Mouse (Mus musculus): Measurements from ENCODE around the gene Gpr153. TPM values are rescaled to one million over a fixed set of nuclear protein-coding genes. Genes with fewer than 3 reads are reported as not detected.

Gene Gpr153
- polyA plus RNA-seq, 1 experiment, result 6.5 TPM

- Histone ChIP-seq H3ac (ENCODE audit: control insufficient read depth, insufficient read length) (no peak overlapping the region), H3K4me2 (ENCODE audit: low read depth) (no peak overlapping the region), H3K27me3 (ENCODE audit: control insufficient read depth, insufficient read depth, insufficient read length) (no peaks in the 10 kb centered on the region), H3K36me3 (ENCODE audit: control insufficient read depth, insufficient read depth) (peaks cover 6% of the 10 kb centered on the region), H3K79me2 (ENCODE audit: control insufficient read depth, insufficient read depth) (no peaks in the 10 kb centered on the region), H3K4me3 (no peak overlapping the region)
- TF ChIP-seq MYOD1 (IDR thresholded peaks at IDR 0.05; ENCODE audit: control insufficient read depth in 1 of 3, insufficient read length in 2 of 3, low read depth in 2 of 3) (peak in 1 of 3 experiments; percentile 21), MYOG (IDR thresholded peaks at IDR 0.05; ENCODE audit: control insufficient read depth in 1 of 3, insufficient read depth in 1 of 3, insufficient read length in 2 of 3, low read depth in 2 of 3) (no peak), POLR2AphosphoS2 (IDR thresholded peaks at IDR 0.05; ENCODE audit: insufficient read length, low read depth) (no peak), REST (IDR thresholded peaks at IDR 0.05; ENCODE audit: insufficient read depth, insufficient read length) (no peak), MAX (IDR thresholded peaks at IDR 0.05; ENCODE audit: low read depth) (no peak), E2F4 (IDR thresholded peaks at IDR 0.05; ENCODE audit: insufficient read depth) (no peak), CEBPB (IDR thresholded peaks at IDR 0.05; ENCODE audit: insufficient read depth, poor library complexity, severe bottlenecking) (no peak), USF1 (IDR thresholded peaks at IDR 0.05; ENCODE audit: low read depth) (peak; percentile 15), TCF12 (IDR thresholded peaks at IDR 0.05; ENCODE audit: insufficient read depth, poor library complexity, severe bottlenecking) (no peak)
Observed at GRCm38 (mm10) chr4:152246011-152246410, 28.0 kb upstream of the Gpr153 start.

GRCm38 (mm10) chr4:152247195-152247594 lies 26.8 kb upstream of the Gpr153 start:
- Histone ChIP-seq H3K4me2 (ENCODE audit: low read depth) (no peak overlapping the region), H3K4me3 (no peak overlapping the region), H3K27me3 (ENCODE audit: control insufficient read depth, insufficient read depth, insufficient read length) (no peaks in the 10 kb centered on the region), H3K79me2 (ENCODE audit: control insufficient read depth, insufficient read depth) (no peaks in the 10 kb centered on the region), H3ac (ENCODE audit: control insufficient read depth, insufficient read length) (no peak overlapping the region), H3K36me3 (ENCODE audit: control insufficient read depth, insufficient read depth) (peaks cover 6% of the 10 kb centered on the region)
- TF ChIP-seq POLR2A (IDR thresholded peaks at IDR 0.05; ENCODE audit: insufficient read length, low read depth) (no peak), REST (IDR thresholded peaks at IDR 0.05; ENCODE audit: insufficient read depth, insufficient read length) (no peak), MYOG (IDR thresholded peaks at IDR 0.05; ENCODE audit: control insufficient read depth in 1 of 3, insufficient read depth in 1 of 3, insufficient read length in 2 of 3, low read depth in 2 of 3) (no peak), POLR2AphosphoS2 (IDR thresholded peaks at IDR 0.05; ENCODE audit: insufficient read length, low read depth) (no peak), SRF (IDR thresholded peaks at IDR 0.05; ENCODE audit: control insufficient read depth, insufficient read length, low read depth) (no peak), TCF12 (IDR thresholded peaks at IDR 0.05; ENCODE audit: insufficient read depth, poor library complexity, severe bottlenecking) (no peak), E2F4 (IDR thresholded peaks at IDR 0.05; ENCODE audit: insufficient read depth) (no peak), MYOD1 (IDR thresholded peaks at IDR 0.05; ENCODE audit: control insufficient read depth in 1 of 3, insufficient read length in 2 of 3, low read depth in 2 of 3) (no peak)

GRCm38 (mm10) chr4:152250615-152251014 lies 23.4 kb upstream of the Gpr153 start:
- H3K27me3 ChIP-seq (ENCODE audit: control insufficient read depth, insufficient read depth, insufficient read length), result no peaks in the 10 kb centered on the region
- peaks cover 13% of the 10 kb centered on the region for H3K36me3 ChIP-seq (ENCODE audit: control insufficient read depth, insufficient read depth)
- H3K79me2 ChIP-seq (ENCODE audit: control insufficient read depth, insufficient read depth), result no peaks in the 10 kb centered on the region
- H3K4me3 ChIP-seq, result no peak overlapping the region
- H3ac ChIP-seq (ENCODE audit: control insufficient read depth, insufficient read length), result no peak overlapping the region
- TF ChIP-seq MAX (IDR thresholded peaks at IDR 0.05; ENCODE audit: low read depth) (no peak), TCF3 (IDR thresholded peaks at IDR 0.05; ENCODE audit: insufficient read length, low read depth) (no peak), USF1 (IDR thresholded peaks at IDR 0.05; ENCODE audit: low read depth) (no peak), CEBPB (IDR thresholded peaks at IDR 0.05; ENCODE audit: insufficient read depth, poor library complexity, severe bottlenecking) (no peak)
- H3K4me2 ChIP-seq (ENCODE audit: low read depth), result no peak overlapping the region

GRCm38 (mm10) chr4:152253183-152253759 lies 20.8 kb upstream of the Gpr153 start:
- Histone ChIP-seq H3K36me3 (ENCODE audit: control insufficient read depth, insufficient read depth) (peaks cover 13% of the 10 kb centered on the region), H3K4me3 (no peak overlapping the region), H3K27me3 (ENCODE audit: control insufficient read depth, insufficient read depth, insufficient read length) (no peaks in the 10 kb centered on the region), H3K4me2 (ENCODE audit: low read depth) (peak overlapping the region; percentile 18), H3K79me2 (ENCODE audit: control insufficient read depth, insufficient read depth) (no peaks in the 10 kb centered on the region), H3ac (ENCODE audit: control insufficient read depth, insufficient read length) (no peak overlapping the region)
- TF ChIP-seq E2F4 (IDR thresholded peaks at IDR 0.05; ENCODE audit: insufficient read depth) (no peak), POLR2A (IDR thresholded peaks at IDR 0.05; ENCODE audit: insufficient read length, low read depth) (no peak), TCF3 (IDR thresholded peaks at IDR 0.05; ENCODE audit: insufficient read length, low read depth) (peak; percentile 33), USF1 (IDR thresholded peaks at IDR 0.05; ENCODE audit: low read depth) (no peak), MYOD1 (IDR thresholded peaks at IDR 0.05; ENCODE audit: control insufficient read depth in 1 of 3, insufficient read length in 2 of 3, low read depth in 2 of 3) (peak; percentile 15 to 92 (median 89)), REST (IDR thresholded peaks at IDR 0.05; ENCODE audit: insufficient read depth, insufficient read length) (no peak), TCF12 (IDR thresholded peaks at IDR 0.05; ENCODE audit: insufficient read depth, poor library complexity, severe bottlenecking) (peak; percentile 49), CEBPB (IDR thresholded peaks at IDR 0.05; ENCODE audit: insufficient read depth, poor library complexity, severe bottlenecking) (no peak), MAX (IDR thresholded peaks at IDR 0.05; ENCODE audit: low read depth) (no peak), POLR2AphosphoS2 (IDR thresholded peaks at IDR 0.05; ENCODE audit: insufficient read length, low read depth) (no peak), MYOG (IDR thresholded peaks at IDR 0.05; ENCODE audit: control insufficient read depth in 1 of 3, insufficient read depth in 1 of 3, insufficient read length in 2 of 3, low read depth in 2 of 3) (peak; percentile 45 to 91 (median 79)), SRF (IDR thresholded peaks at IDR 0.05; ENCODE audit: control insufficient read depth, insufficient read length, low read depth) (no peak)

GRCm38 (mm10) chr4:152257070-152257469 lies 17.0 kb upstream of the Gpr153 start:
- TF ChIP-seq MAX (IDR thresholded peaks at IDR 0.05; ENCODE audit: low read depth), result no peak
- no peak for TF ChIP-seq TCF12 (IDR thresholded peaks at IDR 0.05; ENCODE audit: insufficient read depth, poor library complexity, severe bottlenecking)
- no peak for TF ChIP-seq E2F4 (IDR thresholded peaks at IDR 0.05; ENCODE audit: insufficient read depth)
- TF ChIP-seq SRF (IDR thresholded peaks at IDR 0.05; ENCODE audit: control insufficient read depth, insufficient read length, low read depth), result no peak
- no peak for TF ChIP-seq TCF3 (IDR thresholded peaks at IDR 0.05; ENCODE audit: insufficient read length, low read depth)
- TF ChIP-seq POLR2A (IDR thresholded peaks at IDR 0.05; ENCODE audit: insufficient read length, low read depth), result no peak
- TF ChIP-seq MYOD1 (IDR thresholded peaks at IDR 0.05; ENCODE audit: control insufficient read depth in 1 of 3, insufficient read length in 2 of 3, low read depth in 2 of 3), result peak in 1 of 3 experiments; percentile 37
- no peak for TF ChIP-seq POLR2AphosphoS2 (IDR thresholded peaks at IDR 0.05; ENCODE audit: insufficient read length, low read depth)
- peaks cover 7% of the 10 kb centered on the region for H3K36me3 ChIP-seq (ENCODE audit: control insufficient read depth, insufficient read depth)
- H3K4me3 ChIP-seq, result no peak overlapping the region
- H3ac ChIP-seq (ENCODE audit: control insufficient read depth, insufficient read length), result no peak overlapping the region
- no peaks in the 10 kb centered on the region for H3K27me3 ChIP-seq (ENCODE audit: control insufficient read depth, insufficient read depth, insufficient read length)
- H3K4me2 ChIP-seq (ENCODE audit: low read depth), result peak overlapping the region; percentile 23
- H3K79me2 ChIP-seq (ENCODE audit: control insufficient read depth, insufficient read depth), result no peaks in the 10 kb centered on the region
